Mouse (Mus musculus) heart, postnatal 0 days (tissue): ENCODE results near the gene C8b. TPM values are rescaled to one million over a fixed set of nuclear protein-coding genes. Genes with fewer than 3 reads are reported as not detected.
A peak's percentile ranks its signal among the peaks of the same experiment; 100 is the strongest.

Source experiments
- ATAC-seq: fragments of 200-750 bp; cut with Nextera tagmentation; 2 replicates; pipeline ENCODE4 v1.8.0; 2017; ENCODE audit warnings: low read depth, moderate number of reproducible peaks, moderate library complexity; ENCODE audit not compliant: insufficient read depth
- DNase-seq: peaks from one replicate; pipeline ENCODE4 v3.0.0-alpha.2; 2016; ENCODE audit warnings: low spot score
- H3K27ac ChIP-seq: fragments of 300-500 bp; sonication (generic); 2 replicates; pipeline ENCODE4 v1.5.1; 2014; ENCODE audit warnings: low read depth, mild to moderate bottlenecking
- H3K27me3 ChIP-seq: fragments of 300-500 bp; sonication (generic); 2 replicates; pipeline ENCODE4 v1.6.1; 2014; ENCODE audit warnings: low read length, mixed read lengths; ENCODE audit not compliant: control insufficient read depth, insufficient read depth
- H3K36me3 ChIP-seq: fragments of 300-500 bp; sonication (generic); replicated peaks from 2 replicates; pipeline ENCODE4 v1.6.1; 2014; ENCODE audit warnings: low read length, mixed read lengths; ENCODE audit not compliant: control insufficient read depth, insufficient read depth
- H3K4me1 ChIP-seq: fragments of 300-500 bp; sonication (generic); 2 replicates; pipeline ENCODE4 v1.6.1; 2014; ENCODE audit warnings: antibody characterized with exemption; ENCODE audit not compliant: control insufficient read depth, insufficient read depth
- H3K4me2 ChIP-seq: fragments of 300-500 bp; sonication (generic); 2 replicates; pipeline ENCODE4 v1.6.1; 2014; ENCODE audit warnings: low read depth, mild to moderate bottlenecking, low read length, moderate library complexity
- H3K4me3 ChIP-seq: fragments of 300-500 bp; sonication (generic); 2 replicates; pipeline ENCODE4 v1.5.1; 2014; ENCODE audit warnings: low read depth, low read length
- H3K9ac ChIP-seq: fragments of 300-500 bp; sonication (generic); replicated peaks from 2 replicates; pipeline ENCODE4 v1.6.1; 2014; ENCODE audit warnings: low read depth, low read length, mixed read lengths
- H3K9me3 ChIP-seq: fragments of 300-500 bp; sonication (generic); replicated peaks from 2 replicates; pipeline ENCODE4 v1.6.1; 2016; ENCODE audit warnings: low read length; ENCODE audit not compliant: control insufficient read depth
- CTCF ChIP-seq: IDR thresholded peaks from 2 replicates; pipeline ENCODE4 v1.5.1; 2016; ENCODE audit warnings: antibody characterized with exemption, control low read depth, low read depth
- EP300 ChIP-seq: IDR thresholded peaks from 2 replicates; pipeline ENCODE4 v1.6.1; 2016; ENCODE audit warnings: antibody characterized with exemption, low read depth
- WGBS: fragments of 180-500 bp; shearing (Covaris S2); extraction: QIAGEN DNeasy Blood & Tissue Kit; methylation state at CpG from one replicate; pipeline ENCODE4 v1.1.7; 2014; 5-methylcytosine and 5-hydroxymethylcytosine counted together
- polyA plus RNA-seq: library from polyadenylated mRNA; unstranded; fragments of >200 nt; fragmentation: Nextera tagmentation; extraction: Ambion mirVana; gene quantifications from 2 replicates; pipeline ENCODE4 v1.2.1, GENCODE M21; 2015
- total RNA-seq: library from RNA; depleted of rRNA; stranded (reverse); fragments of >200 nt; gene quantifications from 2 replicates; pipeline ENCODE4 v1.2.3, GENCODE M21; 2014; ENCODE audit warnings: low replicate concordance

C8b gene
- total and polyA plus RNA-seq, 2 experiments from 2014 or later: not detected

DNA sequence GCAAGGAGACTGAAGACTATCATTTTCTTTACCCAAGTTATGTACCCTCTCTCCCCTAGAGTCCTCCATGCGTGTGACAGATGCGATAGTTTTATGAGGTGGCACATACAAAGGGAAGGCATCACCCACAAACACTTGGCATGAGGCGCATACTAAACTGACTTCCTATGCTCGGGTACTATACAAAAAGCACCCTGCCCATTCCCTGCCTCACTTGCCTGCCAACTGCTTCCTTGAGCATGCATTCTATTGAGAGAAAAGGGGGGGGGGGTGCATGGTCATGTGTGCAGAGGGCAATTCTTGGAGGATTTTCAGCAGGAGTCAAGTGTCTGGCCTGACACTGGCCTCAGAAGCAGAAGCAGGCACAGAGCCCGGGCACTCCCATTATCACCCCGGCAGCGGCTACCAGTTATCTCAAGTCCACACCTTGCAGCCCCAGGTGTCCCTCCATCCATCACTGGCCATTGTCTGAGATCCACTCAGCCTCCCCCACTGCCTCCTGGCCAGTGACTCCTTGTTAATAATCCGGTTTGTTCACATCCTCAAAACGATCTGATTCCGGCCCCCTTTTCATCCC is 44.7 kb downstream of the C8b start:
- Histone ChIP-seq H3K4me1 (no peaks in the 10 kb centered on the region), H3K36me3 (no peaks in the 10 kb centered on the region), H3K9ac (no peak overlapping the region), H3K27me3 (no peaks in the 10 kb centered on the region), H3K9me3 (no peaks in the 10 kb centered on the region), H3K4me2 (no peak overlapping the region), H3K27ac (no peak overlapping the region), H3K4me3 (no peak overlapping the region)
- TF ChIP-seq CTCF: no peak
- no peak for TF ChIP-seq EP300
- WGBS: 56% methylated on average over 10 of the region's 10 CpGs
- DNase-seq: no peak
- no peak for ATAC-seq

DNA sequence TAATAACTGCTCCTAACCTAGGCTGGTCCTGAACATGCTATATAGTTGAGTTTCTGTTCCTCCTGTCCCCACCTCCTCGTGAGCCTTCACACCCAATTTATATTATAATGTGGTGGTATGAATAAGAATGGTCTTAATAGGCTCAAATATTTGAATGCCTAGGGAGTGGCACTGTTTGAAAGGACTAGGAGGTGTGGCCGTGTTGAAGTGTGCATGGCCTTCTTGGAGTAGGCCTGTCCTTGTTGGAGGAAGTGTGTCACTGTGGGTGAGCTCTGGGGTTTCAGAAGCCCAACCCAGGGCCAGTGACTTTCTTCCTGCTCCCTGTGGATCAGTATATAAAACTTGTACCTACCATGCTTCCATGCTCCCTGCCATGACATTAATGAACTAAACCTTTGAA is 47.5 kb downstream of the C8b start:
- Histone ChIP-seq H3K4me2 (no peak overlapping the region), H3K9me3 (no peaks in the 10 kb centered on the region), H3K4me1 (no peaks in the 10 kb centered on the region), H3K27ac (no peak overlapping the region), H3K27me3 (no peaks in the 10 kb centered on the region), H3K4me3 (no peak overlapping the region), H3K36me3 (no peaks in the 10 kb centered on the region), H3K9ac (no peak overlapping the region)
- 83% methylated on average over 2 of the region's 2 CpGs for WGBS
- no peak for TF ChIP-seq EP300
- no peak for TF ChIP-seq CTCF
- no peak for DNase-seq
- no peak for ATAC-seq

DNA sequence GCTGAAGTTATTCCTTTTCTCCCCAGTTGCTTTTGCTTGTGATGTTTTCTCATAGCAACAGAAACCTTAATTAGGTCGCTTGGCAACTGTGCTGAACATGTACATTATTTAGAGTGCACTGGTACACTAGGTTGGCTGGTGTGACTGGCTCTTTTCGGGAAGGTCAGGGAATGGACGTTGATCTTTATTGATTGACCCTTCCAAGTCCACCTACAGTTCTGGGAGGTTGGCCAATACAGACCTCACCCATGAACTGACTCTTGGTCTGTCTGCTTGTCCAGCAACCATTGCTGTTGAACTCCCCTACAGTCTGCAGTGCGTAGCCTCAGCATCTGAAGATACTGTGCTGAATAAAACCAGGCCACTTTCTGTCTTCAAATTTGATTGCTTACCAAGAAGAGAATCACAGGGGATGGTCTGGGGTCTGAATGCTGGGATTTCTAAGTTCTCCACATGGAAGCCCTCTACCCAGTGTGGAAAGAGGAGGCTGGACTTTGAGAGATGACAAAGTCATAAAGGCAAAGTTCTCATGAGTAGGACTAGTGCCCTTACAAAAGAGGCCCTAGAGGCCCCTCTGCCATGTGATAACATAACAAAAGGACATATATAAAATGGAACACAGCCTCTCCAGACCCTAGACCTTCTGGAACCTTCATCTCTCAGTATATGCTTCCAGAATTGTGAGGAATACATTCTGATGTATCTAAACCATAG is 50.6 kb downstream of the C8b start:
- 83% methylated on average over 4 of the region's 4 CpGs for WGBS
- no peak for DNase-seq
- H3K4me2 ChIP-seq: no peak overlapping the region
- ATAC-seq: no peak
- no peaks in the 10 kb centered on the region for H3K27me3 ChIP-seq
- H3K9me3 ChIP-seq: no peaks in the 10 kb centered on the region
- no peaks in the 10 kb centered on the region for H3K36me3 ChIP-seq
- H3K9ac ChIP-seq: no peak overlapping the region
- no peak overlapping the region for H3K4me3 ChIP-seq
- no peak overlapping the region for H3K27ac ChIP-seq
- no peaks in the 10 kb centered on the region for H3K4me1 ChIP-seq
- TF ChIP-seq CTCF (no peak), EP300 (no peak)

DNA sequence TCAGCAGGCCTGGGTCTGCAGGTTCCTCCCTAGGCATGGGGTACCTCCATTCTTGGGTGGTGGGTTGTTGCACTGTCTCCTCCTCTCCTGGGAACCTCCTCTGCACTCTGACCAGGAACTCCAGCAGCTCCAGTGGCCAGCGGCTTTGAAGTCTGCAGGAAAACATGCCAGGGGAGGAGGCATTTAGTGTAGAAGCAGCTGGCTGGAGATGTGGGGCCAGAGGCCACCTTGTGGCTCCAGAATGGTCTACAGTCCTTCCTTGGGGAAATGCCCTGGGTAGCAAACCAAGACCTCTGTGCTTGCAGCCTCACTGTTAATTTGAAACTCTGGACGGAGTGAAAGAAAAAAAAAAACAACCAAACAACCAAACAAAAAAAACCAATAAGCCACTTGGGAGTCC is 51.4 kb downstream of the C8b start:
- 40% methylated on average over 2 of the region's 2 CpGs for WGBS
- H3K4me3 ChIP-seq: no peak overlapping the region
- no peaks in the 10 kb centered on the region for H3K9me3 ChIP-seq
- H3K27ac ChIP-seq: no peak overlapping the region
- no peak for ATAC-seq
- H3K9ac ChIP-seq: no peak overlapping the region
- no peaks in the 10 kb centered on the region for H3K4me1 ChIP-seq
- H3K27me3 ChIP-seq: no peaks in the 10 kb centered on the region
- TF ChIP-seq CTCF (0 out of 2 replicates have a peak, but pooled peaks have one; percentile 7), EP300 (no peak)
- no peak for DNase-seq
- no peaks in the 10 kb centered on the region for H3K36me3 ChIP-seq
- no peak overlapping the region for H3K4me2 ChIP-seq

DNA sequence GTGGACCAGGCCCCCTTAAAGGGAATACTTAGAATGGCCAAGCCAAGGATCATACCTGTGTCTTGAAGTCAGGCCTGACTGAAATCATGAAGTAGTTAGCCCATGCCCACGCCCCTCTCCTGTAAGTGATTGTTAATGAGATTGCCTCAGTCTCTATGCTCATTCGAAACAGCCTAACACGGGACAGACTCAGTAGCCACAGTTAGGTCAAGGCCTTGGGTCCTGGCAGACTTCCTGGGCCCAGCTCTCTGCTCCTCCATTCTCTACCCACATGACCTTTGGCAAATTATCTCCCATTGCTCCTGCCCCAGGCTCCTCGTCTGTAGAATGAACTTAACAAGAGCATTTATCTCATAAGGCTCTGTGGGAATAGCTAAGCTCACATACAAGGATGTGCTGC is 52.9 kb downstream of the C8b start:
- WGBS: 63% methylated on average over 4 of the region's 4 CpGs

DNA sequence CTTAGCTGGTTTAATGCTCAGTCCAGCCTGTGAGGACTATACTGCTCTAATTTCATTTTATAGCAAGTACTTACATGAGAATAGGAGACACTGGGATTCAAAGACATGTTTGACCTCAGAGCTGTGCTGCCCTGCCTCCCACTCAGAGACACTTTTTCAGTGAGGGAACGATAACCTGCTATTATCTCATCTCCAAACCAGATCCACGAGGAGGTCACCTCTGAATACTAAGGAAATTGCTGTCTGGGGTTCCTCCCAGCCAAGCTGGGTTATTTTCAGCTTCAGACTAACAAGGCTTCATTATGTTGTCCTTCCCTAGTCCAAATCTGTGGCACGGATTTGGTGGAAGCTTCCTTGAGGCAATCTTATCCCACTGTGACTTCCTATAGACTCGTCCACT is 53.8 kb downstream of the C8b start:
- DNase-seq: no peak
- TF ChIP-seq CTCF (no peak), EP300 (no peak)
- Histone ChIP-seq H3K4me1 (no peaks in the 10 kb centered on the region), H3K36me3 (no peaks in the 10 kb centered on the region), H3K27me3 (no peaks in the 10 kb centered on the region), H3K27ac (no peak overlapping the region), H3K4me3 (no peak overlapping the region), H3K9me3 (no peaks in the 10 kb centered on the region), H3K9ac (no peak overlapping the region), H3K4me2 (no peak overlapping the region)
- ATAC-seq: no peak
- WGBS: 33% methylated on average over 4 of the region's 4 CpGs

More for the DNA sequence above, 52.9 kb downstream of the C8b start:
- ATAC-seq (no peak), DNase-seq (no peak)
- Histone ChIP-seq H3K4me2 (no peak overlapping the region), H3K4me3 (no peak overlapping the region), H3K36me3 (no peaks in the 10 kb centered on the region), H3K4me1 (no peaks in the 10 kb centered on the region), H3K9ac (no peak overlapping the region), H3K27me3 (no peaks in the 10 kb centered on the region), H3K27ac (no peak overlapping the region), H3K9me3 (no peaks in the 10 kb centered on the region)
- TF ChIP-seq CTCF: no peak
- no peak for TF ChIP-seq EP300
